Mouse (Mus musculus) common myeloid progenitor, adult 5-6 weeks (primary cell): Measurements from ENCODE around the gene Dnm3. TPM values are rescaled to one million over a fixed set of nuclear protein-coding genes. Genes with fewer than 3 reads are reported as not detected.

Experiments used
- ATAC-seq: replicated peaks from 2 replicates; pipeline ENCODE4 v1.8.0; 2016; ENCODE audit warnings: low read depth, mild to moderate bottlenecking, moderate TSS enrichment, inconsistent platforms; ENCODE audit not compliant: poor library complexity, severe bottlenecking
- total RNA-seq: library from RNA; stranded (forward); fragments of 200-1000, 187-1606 nt; gene quantifications from 2 replicates; pipeline ENCODE4 v1.2.3, GENCODE M21; 2017

Dnm3 gene
- total RNA-seq, 1 experiment from 2014 or later: not detected

DNA sequence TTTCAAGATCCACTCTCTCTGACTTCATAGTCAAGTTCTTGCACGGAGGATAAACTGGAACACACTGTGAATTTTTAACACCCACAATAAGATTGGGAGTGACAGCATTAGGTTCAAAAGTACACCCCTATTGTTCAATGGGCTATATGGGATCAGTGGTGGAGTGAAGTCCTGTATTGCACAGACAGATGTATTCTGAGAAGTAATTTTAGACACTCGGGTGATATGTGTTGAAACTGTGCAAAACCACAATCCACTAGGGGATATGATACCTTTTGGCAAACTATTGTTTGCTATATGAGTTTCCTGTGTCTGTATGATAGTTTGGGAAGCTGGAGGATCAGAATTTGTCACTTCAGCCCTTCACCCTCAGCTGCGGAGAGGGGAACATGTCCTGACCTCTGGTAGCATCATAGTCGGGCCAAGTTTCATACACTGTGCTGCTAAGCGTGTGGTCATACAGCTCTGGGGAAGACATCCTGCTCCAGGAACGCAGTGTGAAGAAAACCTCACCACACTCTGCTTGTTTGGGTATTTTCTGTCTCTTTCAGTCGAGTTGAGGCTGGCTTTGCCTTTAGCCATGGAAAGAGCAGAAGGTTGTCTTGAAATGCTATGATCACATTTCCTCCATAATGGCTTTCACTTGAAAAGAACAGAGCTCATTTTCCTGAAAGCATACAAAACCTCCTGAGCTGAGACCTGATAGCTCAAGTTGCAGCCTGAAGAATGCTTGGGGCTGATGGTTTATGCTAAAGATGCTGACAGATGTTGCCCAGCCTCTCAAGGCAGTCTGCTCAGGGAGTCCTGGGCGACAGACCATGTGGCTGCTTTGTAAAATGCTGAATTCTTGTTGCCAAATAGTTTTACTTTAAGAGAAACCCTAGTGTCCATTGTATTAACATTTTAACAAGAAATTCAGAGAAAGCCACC, 433.8 kb downstream of the Dnm3 start:
- ATAC-seq: peak; percentile 26; the same call in 1 of the 2 replicates

DNA sequence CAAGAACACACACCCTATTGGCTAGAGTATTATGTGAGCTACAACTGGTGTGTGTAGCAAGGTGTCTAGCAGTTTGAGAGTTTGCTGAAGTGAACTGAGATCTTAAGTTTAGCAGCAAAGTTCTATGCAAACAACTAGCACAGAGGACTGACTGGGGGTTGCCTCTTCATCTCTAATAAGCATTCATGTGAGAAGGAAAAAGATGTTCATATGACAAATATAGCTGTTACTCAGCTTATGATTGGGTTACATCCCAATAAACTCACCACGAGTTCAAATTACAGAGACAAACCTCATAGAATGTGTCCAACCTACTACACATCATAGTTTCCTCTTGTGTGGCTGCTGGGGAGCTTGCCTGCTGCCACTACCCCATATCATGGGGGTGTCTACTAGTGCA, 434.6 kb downstream of the Dnm3 start:
- no peak for ATAC-seq

DNA sequence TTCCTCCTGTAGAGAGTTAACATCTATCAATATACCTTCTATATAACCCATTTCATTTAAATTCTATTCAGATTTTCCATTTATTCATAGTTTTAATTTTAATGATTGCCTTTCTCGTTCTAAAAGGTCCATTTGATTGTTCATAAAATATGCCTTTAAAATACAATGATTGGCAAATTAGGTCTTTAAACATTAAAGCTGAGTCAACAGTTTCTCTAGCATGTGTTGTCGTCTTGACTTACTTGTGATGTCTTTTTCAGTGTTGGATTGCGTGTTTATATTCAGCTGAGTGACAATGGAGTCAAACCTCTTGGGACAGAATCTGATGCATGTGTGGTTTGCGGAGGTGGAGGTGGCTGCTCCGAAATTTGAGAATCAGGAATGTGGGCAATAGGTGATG, 435.4 kb downstream of the Dnm3 start:
- ATAC-seq: no peak

DNA sequence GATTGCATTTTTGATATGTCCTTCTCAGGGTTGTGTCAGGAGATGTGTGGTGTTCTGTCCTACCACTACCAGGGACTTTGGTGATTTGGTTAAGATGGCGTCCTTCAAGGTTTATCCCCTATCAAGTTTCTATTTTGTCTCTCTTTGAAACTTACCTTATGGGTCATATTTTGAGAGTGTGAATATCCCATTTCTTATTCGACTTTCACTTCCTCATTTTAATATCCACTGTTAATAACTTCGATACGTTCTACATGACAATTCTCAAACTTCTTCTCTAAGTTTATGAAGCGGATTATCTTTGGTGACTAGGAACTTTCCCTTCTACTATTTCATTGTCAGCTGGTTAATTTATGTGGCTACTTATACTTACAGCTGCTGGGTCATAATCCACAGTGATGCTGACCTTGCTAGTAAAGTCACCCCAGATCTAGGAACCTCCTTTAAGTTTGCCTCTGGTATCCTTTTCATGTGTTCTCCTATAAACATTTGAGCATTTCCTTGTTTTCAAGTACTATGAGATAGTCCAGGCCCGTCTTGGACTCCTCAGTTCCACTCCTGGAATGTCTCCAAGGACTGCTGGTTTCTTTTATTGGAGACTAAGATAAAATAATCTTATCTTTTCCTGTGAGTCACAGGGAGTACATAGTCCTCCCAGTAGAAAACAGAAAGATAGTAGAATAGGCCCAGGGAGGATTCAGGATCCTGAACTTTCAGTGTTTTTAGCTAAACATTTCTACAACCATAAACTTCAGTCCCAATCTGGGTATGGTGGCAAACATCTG, 437.2 kb downstream of the Dnm3 start:
- ATAC-seq: 0 out of 2 replicates have a peak, but pooled peaks have one; percentile 8

DNA sequence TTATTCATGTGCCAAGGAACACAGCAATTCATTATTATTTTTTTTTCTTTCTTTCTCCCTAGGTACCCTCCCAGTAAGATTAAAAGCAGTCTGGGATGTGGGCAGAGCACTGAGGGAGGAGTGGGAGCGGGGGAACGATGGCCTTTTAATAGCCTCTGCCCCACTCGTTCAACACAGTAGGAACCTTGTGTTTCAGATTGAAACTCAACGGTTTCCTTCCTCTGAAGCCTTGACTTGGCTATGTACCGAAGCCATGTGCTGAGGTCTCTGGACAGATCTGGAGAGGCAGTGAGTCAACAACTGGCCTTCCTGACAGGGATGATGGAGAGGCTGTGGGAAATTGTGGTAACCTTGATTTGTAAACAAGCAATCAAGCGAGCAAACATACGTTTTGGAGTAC, 438.0 kb downstream of the Dnm3 start:
- no peak for ATAC-seq

DNA sequence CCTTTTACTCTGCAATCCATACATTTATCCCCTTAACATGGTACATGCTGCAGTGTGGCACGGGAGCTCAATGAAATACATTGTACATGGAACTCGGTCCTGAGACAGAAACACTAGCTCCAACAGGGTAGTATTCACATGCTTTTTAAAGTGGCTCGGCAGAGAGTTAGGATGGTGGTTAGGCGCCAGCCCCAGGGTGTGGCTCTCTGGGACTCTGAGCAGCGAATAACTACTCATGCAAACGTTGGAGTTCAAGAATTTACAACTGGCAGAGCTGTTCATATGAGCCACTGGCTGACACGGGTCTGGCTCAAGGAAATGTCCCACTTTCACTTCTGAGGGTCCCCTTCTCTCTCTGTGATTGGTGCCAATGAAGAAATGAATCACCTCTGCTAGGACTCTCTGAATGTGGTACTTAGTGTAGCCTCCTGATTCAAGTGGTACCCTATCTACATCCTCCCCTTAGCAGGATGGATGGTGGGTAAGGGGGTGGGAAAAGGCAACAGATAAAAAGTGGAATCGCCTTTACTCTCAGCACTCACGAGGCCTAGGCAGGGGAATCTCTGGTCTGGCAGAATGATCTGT, 438.7 kb downstream of the Dnm3 start:
- ATAC-seq: peak; percentile 9; the same call in 1 of the 2 replicates

DNA sequence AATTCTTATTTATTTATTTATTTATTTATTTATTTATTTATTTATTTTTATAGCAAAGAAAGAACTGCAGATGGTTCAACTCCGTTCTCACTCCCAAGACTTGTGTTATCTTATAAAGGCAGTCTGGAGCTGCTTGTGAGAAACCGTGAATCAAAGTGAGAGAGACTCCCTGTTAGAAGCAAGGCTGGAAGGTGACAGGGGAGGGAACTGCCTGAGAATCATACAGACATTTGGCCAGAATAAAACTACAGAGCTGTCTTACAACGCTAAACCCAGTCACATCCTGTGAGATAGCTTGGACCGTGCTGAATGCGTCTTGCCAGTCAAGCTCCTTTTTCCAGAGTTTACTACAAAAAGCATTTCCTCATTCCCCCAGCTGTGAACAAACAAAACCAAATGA, 439.4 kb downstream of the Dnm3 start:
- ATAC-seq: no peak

DNA sequence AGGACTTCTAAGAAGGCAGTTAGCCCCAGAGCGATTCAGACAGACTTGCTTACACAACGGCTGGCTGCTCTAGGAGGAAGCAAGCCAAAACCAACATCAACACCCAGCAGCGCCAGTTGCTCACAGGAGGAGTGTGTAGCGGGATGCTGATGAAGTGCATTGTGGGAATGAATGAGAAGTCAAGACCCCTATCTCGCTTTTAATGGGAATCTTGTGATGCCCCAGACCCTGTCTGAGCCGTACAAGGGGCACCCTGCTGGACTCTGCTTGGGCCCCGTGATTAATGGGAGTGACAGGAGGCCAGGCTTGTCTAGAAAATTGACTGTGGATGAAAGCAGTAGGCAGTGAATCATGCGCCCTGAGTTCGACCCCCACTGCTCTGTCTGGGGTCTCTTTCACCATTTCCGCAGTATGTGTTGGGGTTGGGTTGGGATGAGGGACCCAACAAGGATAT, 439.8 kb downstream of the Dnm3 start:
- peak; percentile 43; the same call in 1 of the 2 replicates for ATAC-seq

DNA sequence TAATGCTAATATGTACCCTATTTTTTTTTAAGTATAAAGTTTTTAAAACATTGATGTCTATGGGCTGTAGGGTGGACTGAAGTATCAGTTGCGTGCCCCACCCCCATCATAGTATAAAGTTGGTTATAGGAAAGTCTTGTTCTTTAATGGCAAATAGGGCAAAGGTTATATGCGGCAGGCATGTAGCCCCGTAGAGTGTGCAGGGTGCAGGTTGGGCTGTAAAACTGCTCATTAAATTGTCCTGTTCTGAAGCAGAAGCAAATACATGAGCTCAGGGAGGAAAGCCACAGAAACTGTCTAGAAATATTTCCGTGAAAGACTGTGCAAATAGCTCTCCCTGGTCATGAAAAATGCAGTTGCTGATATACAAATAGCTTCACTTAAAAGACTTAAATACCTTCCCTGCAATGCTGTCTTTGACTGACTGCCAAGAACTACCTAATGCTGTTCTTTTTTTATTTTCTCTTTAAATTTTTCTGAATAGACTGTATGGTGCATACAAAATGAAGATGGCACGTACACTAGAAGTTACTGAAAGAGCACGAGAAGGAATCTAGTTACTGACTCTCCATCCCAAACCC, 440.6 kb downstream of the Dnm3 start:
- no peak for ATAC-seq

DNA sequence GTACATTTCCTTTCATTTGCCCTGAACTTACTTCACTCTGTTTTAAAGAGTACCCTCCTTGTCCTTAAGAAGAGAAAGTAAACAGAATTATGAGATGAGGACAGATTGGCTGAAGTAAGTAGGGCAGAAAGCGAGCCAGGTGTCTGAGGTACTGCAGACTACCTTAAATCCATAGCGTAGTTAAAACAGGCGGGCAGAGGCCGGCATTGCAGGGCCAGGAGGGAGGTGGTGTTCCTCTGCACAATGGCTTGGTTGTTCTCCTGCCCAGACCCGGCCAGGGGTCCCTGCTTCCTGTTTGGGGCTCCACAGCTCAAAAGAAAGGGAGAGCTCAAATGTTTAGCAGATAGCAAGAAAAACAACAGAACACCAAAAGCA, 441.4 kb downstream of the Dnm3 start:
- ATAC-seq: no peak

DNA sequence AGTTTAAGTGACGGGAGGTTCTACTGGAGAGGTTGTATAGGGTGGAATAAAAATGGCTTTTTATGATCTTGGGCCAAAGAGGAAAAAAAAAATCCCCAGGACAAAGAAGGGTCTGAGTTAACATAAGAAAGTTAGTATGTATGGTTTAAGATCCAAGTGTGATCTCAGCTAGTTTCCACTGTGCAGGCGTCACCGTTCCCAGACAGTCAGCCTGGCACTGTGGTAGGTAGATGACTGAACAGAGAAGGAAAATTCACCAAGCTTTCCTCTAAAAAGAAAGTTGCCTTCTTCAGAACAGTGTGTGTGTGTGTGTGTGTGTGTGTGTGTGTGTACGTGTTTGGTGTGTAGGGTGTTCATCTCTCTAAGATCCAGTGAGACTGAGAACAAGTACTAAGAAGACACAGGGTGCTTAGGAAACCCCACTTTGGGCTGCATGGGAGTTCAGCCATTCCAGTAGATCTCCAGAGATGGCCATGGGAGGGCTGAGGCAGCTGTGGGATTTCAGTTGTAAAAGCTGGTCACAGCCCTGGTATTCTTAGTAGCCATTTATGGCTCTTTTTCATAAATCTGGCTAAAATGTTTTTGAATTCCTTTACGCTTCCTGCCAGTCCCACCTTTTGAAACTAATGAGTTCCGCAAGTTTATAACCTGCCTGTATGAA, 441.9 kb downstream of the Dnm3 start:
- no peak for ATAC-seq

DNA sequence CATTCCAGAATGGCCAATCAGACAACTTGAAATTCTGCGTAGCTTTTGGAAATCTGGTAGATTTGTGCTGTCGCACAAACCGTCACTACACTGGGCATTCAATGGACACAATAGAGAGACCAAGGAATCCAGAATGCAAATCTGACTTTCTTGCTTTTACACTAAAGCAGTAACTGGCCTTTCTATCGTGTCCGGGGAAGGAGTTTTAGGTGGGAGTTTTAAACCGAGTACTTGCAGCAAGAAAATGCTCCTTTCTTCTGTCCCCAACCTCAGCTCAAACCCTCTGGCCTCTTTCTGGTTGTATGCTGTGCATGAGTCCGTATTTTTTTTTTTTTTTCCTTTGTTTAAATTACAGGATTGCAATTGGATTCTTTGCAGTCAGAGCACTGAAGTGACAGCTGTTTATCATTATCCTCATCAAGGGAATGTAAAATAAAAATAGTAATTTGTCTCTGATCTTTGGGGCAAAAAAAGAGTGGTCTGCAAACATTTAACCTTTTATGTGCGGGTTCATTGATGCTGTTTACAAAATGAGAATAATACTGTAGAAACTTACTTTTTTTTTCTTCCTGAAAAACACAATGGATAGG, 454.1 kb downstream of the Dnm3 start:
- no peak for ATAC-seq

DNA sequence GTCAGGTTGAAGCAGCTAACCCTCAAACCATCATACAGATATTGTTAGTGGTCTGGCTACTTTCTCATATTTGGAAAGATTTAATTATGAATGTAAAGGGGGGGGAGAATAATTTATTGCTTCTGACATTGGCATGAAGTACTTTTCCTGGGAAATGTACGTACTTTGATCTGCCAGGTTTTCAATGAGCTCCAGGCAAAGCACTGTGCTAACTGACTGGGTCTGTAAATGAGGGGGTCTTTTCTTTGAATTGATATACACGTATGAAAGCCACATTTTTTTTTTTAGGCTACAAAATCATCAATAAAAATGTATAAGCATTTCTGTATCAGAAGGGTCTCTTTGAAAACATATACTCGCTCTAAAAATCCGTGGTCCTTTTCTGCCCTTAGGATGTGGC, 457.1 kb downstream of the Dnm3 start:
- ATAC-seq: no peak

DNA sequence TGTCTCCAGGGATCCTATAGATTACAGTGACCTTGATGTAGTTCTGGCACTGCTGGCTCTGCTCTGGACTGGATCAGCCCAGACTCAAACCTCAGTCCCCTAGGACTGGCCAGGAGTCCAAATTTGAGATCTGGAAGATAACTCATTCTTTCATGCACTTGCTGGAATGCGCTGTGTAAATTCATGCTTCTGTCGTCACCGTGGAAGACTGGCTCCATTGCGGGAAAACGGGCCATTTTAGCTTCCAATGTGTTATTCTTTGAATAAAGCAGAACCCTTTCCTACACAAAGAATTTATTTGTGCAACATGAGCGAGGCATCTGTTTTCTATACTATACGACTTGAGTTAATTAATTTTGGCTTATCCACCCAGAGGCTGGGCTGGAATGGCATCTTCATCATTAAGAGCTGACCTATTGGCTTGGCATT, 457.5 kb downstream of the Dnm3 start:
- ATAC-seq: no peak

DNA sequence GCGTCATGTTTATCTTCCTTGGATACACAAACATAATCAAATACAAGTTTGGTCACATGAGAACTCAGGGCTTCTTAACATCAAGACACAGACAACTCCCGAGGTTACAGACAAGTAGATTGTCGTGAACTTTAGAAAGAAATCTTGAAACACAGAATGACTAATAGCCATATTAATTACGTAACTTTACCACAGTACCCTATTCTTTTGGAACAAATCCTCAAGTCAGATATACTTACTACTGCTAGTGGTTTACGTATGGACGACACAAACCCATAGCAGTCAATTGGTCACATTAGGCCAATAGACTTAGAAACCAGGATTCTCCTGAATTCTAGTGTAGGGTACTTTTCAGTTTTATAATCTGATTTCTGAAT, 459.2 kb downstream of the Dnm3 start:
- ATAC-seq: no peak; the same call in 1 of the 2 replicates

DNA sequence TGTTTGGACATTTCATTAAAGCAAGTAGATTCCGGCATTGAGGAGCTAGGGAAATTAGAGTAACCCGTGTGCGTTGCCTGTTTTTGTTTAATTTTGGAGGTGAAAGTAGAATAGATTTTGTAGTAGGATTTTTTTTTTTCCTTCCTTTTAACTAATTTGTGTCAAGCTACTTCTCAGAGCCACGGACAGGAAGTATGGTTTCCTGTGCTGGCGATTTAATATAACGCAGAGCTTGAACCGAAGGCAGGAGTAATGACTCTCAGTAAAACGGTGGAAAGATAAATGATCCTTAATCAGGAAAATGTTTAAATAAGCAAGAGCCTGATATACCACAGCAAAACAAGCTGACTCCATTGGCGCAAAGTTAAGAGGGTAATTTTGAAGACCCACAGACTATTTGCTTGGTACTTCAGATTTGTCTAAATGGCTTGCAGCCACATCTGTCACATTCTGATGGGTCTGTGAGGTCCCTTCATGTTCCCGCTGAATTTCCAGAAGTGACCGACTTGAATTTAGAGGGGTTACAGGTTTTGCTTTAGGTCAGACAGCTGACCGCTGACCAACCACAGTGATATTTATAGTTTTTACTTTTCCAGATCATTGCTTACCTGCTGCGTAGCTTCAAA, 459.7 kb downstream of the Dnm3 start:
- peak; percentile 56; the same call in 1 of the 2 replicates for ATAC-seq

DNA sequence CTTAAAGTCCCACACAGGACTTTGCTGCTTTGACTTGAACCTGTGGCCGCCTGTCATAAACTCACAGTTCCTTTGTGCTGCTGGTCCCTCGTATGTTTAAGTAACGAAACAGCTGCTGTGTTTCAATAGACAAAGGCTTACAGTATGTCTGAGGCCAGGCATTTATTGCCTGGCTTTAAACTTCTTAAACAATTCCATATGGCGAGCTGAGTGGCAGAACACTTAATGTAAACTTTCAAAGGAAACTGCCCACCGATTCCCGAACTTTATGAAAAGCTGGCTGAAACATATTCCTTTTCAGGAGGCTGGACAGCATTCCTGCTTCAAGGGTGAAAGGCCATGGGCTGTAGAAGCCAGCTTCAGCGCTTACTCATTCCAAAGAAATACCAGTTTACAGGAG, 460.9 kb downstream of the Dnm3 start:
- no peak for ATAC-seq

DNA sequence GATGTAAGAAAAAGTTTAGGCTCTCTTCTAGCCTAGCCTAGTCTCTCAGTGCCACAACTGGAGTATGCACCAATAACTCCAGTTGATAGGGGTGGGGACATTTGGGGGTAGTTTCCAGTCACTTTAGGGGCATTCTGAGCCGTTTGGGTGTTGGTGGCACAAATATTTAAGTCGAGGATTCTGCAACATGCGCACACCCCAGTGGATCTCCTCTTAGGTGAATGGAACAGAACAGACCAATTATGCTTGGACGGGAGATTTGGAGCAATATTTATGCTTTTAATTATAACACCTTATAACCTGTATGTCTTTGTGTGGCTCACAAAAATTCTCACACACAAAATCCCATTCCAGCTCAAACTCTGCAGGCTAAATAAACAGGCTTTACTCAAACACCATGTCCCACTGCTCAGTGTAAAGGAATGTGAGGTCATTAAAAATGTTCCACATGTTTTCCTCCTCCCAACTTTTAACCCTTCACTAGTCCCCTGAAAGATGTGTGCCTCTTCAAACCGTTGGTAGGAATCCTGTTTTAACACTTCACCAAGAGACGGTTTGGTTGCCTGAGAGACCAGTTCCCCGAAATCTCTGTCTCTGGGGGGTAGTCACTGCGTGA, 462.5 kb downstream of the Dnm3 start:
- no peak for ATAC-seq

DNA sequence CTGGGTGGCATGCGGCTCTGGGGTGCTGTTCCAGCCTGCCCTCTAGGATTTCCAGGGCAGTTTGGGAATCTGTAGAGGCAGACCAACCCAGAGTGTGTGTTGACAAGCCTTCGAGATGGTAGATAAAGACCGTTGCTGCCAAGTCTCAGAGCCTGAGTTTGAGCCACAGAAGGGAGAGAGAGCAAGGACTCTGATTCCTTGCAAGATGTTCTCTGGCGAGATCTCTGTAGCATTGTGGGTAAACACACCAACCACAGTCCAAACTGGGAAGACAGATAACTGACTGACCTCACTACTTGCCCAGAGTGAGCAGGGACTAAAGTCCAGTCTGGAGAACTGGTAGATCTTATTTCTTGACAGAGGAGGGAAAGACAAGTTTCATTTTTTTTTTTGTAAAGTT, 464.3 kb downstream of the Dnm3 start:
- no peak for ATAC-seq
